Mouse (Mus musculus) heart, postnatal 36 days (tissue): ENCODE data around the gene Maz. TPM values are rescaled to one million over a fixed set of nuclear protein-coding genes. Genes with fewer than 3 reads are reported as not detected.

ENCODE experiments used
- DNase-seq, 2 experiments: peaks; one replicate each; pipeline ENCODE4 v3.0.0; 2021 to 2022
- intact Hi-C: fragments of 180-260 bp; cut with DNase I; formaldehyde crosslinking; loops from one replicate; pipeline ENCODE4 v1.15.1; 2025
- total RNA-seq, 2 experiments: library from RNA; stranded (reverse); gene quantifications; 2 replicates each; pipeline ENCODE4 v1.2.3; 2021

Maz gene
- total RNA-seq, 2 experiments from 2014 or later = 66.5 to 71.5 TPM

- no peak for DNase-seq
- intact Hi-C loops = no loop called here
Measured at GRCm38 (mm10) chr7:127011051-127011450, 15.8 kb downstream of the Maz start.

GRCm38 (mm10) chr7:127009307-127010085 is 17.3 kb downstream of the Maz start:
- DNase-seq = no peak
- intact Hi-C loops = no loop called here

- intact Hi-C loops = no loop called here
- peak; percentile 73 to 79 for DNase-seq
Measured at GRCm38 (mm10) chr7:127008239-127009019, 18.4 kb downstream of the Maz start.

GRCm38 (mm10) chr7:127007313-127008024 is 19.4 kb downstream of the Maz start:
- DNase-seq = no peak
- intact Hi-C loops = no loop called here

- intact Hi-C loops = no loop called here
- no peak for DNase-seq
Measured at GRCm38 (mm10) chr7:127004122-127004875, 22.5 kb downstream of the Maz start.

- DNase-seq = no peak
- intact Hi-C loops = no loop called here
Measured at GRCm38 (mm10) chr7:127003620-127004019, 23.2 kb downstream of the Maz start.

GRCm38 (mm10) chr7:126999568-126999967 is 27.3 kb downstream of the Maz start:
- intact Hi-C loops = loop anchor here (5.0 kb wide), 1 partner anchor 52 kb away; the partner anchor contains the start of gene Asphd1
- DNase-seq = no peak

- DNase-seq = no peak
- intact Hi-C loops = loop anchor here (5.0 kb wide), 1 partner anchor 49 kb away; the partner anchor contains the start of gene Asphd1
Measured at GRCm38 (mm10) chr7:126996449-126996848, 30.4 kb downstream of the Maz start.

- intact Hi-C loops = no loop called here
- no peak for DNase-seq
Measured at GRCm38 (mm10) chr7:126988816-126989215, 38.0 kb downstream of the Maz start.

GRCm38 (mm10) chr7:126986319-126986718 is 40.5 kb downstream of the Maz start:
- intact Hi-C loops = loop anchor here (2.0 kb wide), 1 partner anchor 118 kb away; no protein-coding TSS in a partner anchor
- DNase-seq = peak in 1 of 2 experiments; percentile 26

- intact Hi-C loops = no loop called here
- no peak for DNase-seq
Measured at GRCm38 (mm10) chr7:126984667-126985444, 42.0 kb downstream of the Maz start.

- intact Hi-C loops = no loop called here
- DNase-seq = no peak
Measured at GRCm38 (mm10) chr7:126983113-126983512, 43.7 kb downstream of the Maz start.

GRCm38 (mm10) chr7:126982054-126982453 is 44.8 kb downstream of the Maz start:
- DNase-seq = no peak
- intact Hi-C loops = no loop called here

GRCm38 (mm10) chr7:126981601-126982000 is 45.2 kb downstream of the Maz start:
- no peak for DNase-seq
- intact Hi-C loops = no loop called here

GRCm38 (mm10) chr7:126978841-126979240 is 48.0 kb downstream of the Maz start:
- no peak for DNase-seq
- intact Hi-C loops = no loop called here

- intact Hi-C loops = loop anchor here (2.0 kb wide), 1 partner anchor 38 kb away; the partner anchor contains the start of gene Mvp
- DNase-seq = no peak
Measured at GRCm38 (mm10) chr7:126976878-126977459, 49.9 kb downstream of the Maz start.

GRCm38 (mm10) chr7:126975950-126976866 is 50.6 kb downstream of the Maz start, which contains the start of gene Cdiptos:
TSS of gene Cdiptos (minus strand) at chr7:126976098.
- intact Hi-C loops = loop anchor here (1.0 to 2.0 kb wide), 2 partner anchors 26 to 39 kb away; partner anchors contain the start of genes Mvp and Sez6l2
- peak; percentile 97 to 98 for DNase-seq

GRCm38 (mm10) chr7:126975893-126975949 is 51.1 kb downstream of the Maz start, which contains the start of gene Cdipt:
TSS of gene Cdipt (plus strand) at chr7:126975914.
- no peak for DNase-seq
- intact Hi-C loops = loop anchor here (1.0 kb wide), 1 partner anchor 25 kb away; the partner anchor contains the start of gene Sez6l2
